ENCODE assay signal across 17 mouse cellular contexts in genomic region chr5:53668021-53668420, GRCm38 (mm10). TPM values are rescaled to one million over a fixed set of nuclear protein-coding genes. Genes with fewer than 3 reads are reported as not detected.
"Had no signal": no experiment of that assay in that cellular context is flagged by ENCODE, and none has a peak within 500 bp of the region (broad histone marks: within the 10 kb centered on the region; RNA-seq: fewer than 3 reads in every experiment).

No protein-coding gene starts in this region.

- H3K4me2 ChIP-seq: lung, embryonic 15.5 days; midbrain, embryonic 11.5 days; midbrain, embryonic 13.5 days; midbrain, embryonic 15.5 days; neural tube, embryonic 12.5 days; stomach, embryonic 15.5 days had no signal

- H3K4me3 ChIP-seq: lung, embryonic 15.5 days; megakaryocyte, embryonic 14.5 days; midbrain, embryonic 13.5 days; midbrain, embryonic 15.5 days; neural tube, embryonic 12.5 days; stomach, embryonic 15.5 days had no signal

- H3K9me3 ChIP-seq: lung, embryonic 15.5 days; midbrain, embryonic 13.5 days; midbrain, embryonic 15.5 days; neural tube, embryonic 12.5 days; stomach, embryonic 15.5 days had no signal

- H3K27ac ChIP-seq: lung, embryonic 15.5 days; macrophage; midbrain, embryonic 13.5 days; midbrain, embryonic 15.5 days; neural tube, embryonic 12.5 days; stomach, embryonic 15.5 days; stomach, postnatal 0 days had no signal

- H3K9ac ChIP-seq: lung, embryonic 15.5 days; midbrain, embryonic 13.5 days; midbrain, embryonic 15.5 days; neural tube, embryonic 12.5 days; stomach, embryonic 15.5 days had no signal

- ATAC-seq: lung, postnatal 0 days; midbrain, embryonic 13.5 days; midbrain, embryonic 15.5 days had no signal

- DNase-seq: lung, adult 2 months; lung, postnatal 14 days; lung, postnatal 36 days; right cerebral cortex, postnatal 14 days; thymus, adult 2 months; thymus, postnatal 25 days; thymus, postnatal 4 days had no signal

- H3K36me3 ChIP-seq: lung, embryonic 15.5 days; midbrain, embryonic 13.5 days; midbrain, embryonic 15.5 days; neural tube, embryonic 12.5 days; stomach, embryonic 15.5 days had no signal

- H3K27me3 ChIP-seq: lung, embryonic 15.5 days; midbrain, embryonic 13.5 days; midbrain, embryonic 15.5 days; neural tube, embryonic 12.5 days; stomach, embryonic 15.5 days had no signal

- H3K4me1 ChIP-seq: midbrain, embryonic 13.5 days; midbrain, embryonic 15.5 days; neural tube, embryonic 12.5 days; stomach, embryonic 15.5 days had no signal

RNA-seq across cellular contexts. Expression of gene Cckar, which starts 39.5 kb away (rescaled TPM):
- polyA plus RNA-seq: macrophage had no signal
